Comparison of ENCODE assay signal across 7 mouse cellular contexts in genomic region chr13:95951098-95951894, GRCm38 (mm10). TPM values are rescaled to one million over a fixed set of nuclear protein-coding genes. Genes with fewer than 3 reads are reported as not detected.
DNase-seq lines count a peak whose midpoint lies in the region; ATAC-seq and TF ChIP-seq lines count a peak whose summit lies in the region.

No protein-coding gene starts in this region.

- TF ChIP-seq CTCF in midbrain, postnatal 0 days (IDR thresholded peaks at IDR 0.05) = peak; percentile 75

- DNase-seq in midbrain, postnatal 0 days (ENCODE audit: low spot score) = peak; percentile 54
- DNase-seq in adrenal gland, postnatal 14 days = peak; percentile 53
- DNase-seq in kidney, postnatal 25 days = peak; percentile 58 to 61
- DNase-seq in adipocyte (ENCODE audit: low spot score) = no peak

- no peaks in the 10 kb centered on the region for H3K36me3 ChIP-seq in midbrain, postnatal 0 days (ENCODE audit: insufficient read depth, low read length)
- H3K36me3 ChIP-seq in midbrain, embryonic 15.5 days (replicated peaks) = no peaks in the 10 kb centered on the region

- no peak overlapping the region for H3K27ac ChIP-seq in midbrain, postnatal 0 days (ENCODE audit: low read depth, low read length)
- no peak overlapping the region for H3K27ac ChIP-seq in midbrain, embryonic 15.5 days

- WGBS in midbrain, postnatal 0 days = 71% methylated on average over 7 of the region's 7 CpGs
- WGBS in midbrain, embryonic 15.5 days = 62% methylated on average over 7 of the region's 7 CpGs

- no peak for ATAC-seq in midbrain, postnatal 0 days (ENCODE audit: low FRiP score)
- no peak; the same call in 1 of the 2 replicates for ATAC-seq in midbrain, embryonic 15.5 days (replicated peaks)
- peak; percentile 55 for ATAC-seq in erythroblast, adult 5-6 weeks (replicated peaks; ENCODE audit: low FRiP score, poor library complexity, severe bottlenecking)
- ATAC-seq in megakaryocyte, adult 5-6 weeks (ENCODE audit: poor library complexity, severe bottlenecking) = peak; percentile 83

- H3K4me1 ChIP-seq in midbrain, postnatal 0 days (ENCODE audit: insufficient read depth, low read length) = no peaks in the 10 kb centered on the region; the same call in 1 of the 2 replicates
- H3K4me1 ChIP-seq in midbrain, embryonic 15.5 days = peaks cover 4% of the 10 kb centered on the region; the same call in 1 of the 2 replicates

- no peaks in the 10 kb centered on the region for H3K9me3 ChIP-seq in midbrain, postnatal 0 days (ENCODE audit: low read length)
- H3K9me3 ChIP-seq in midbrain, embryonic 15.5 days = no peaks in the 10 kb centered on the region

- H3K4me3 ChIP-seq in midbrain, postnatal 0 days (ENCODE audit: low read depth, low read length) = no peak overlapping the region
- no peak overlapping the region for H3K4me3 ChIP-seq in midbrain, embryonic 15.5 days

- no peak overlapping the region for H3K9ac ChIP-seq in midbrain, postnatal 0 days (replicated peaks; ENCODE audit: low read length, poor library complexity, severe bottlenecking)
- H3K9ac ChIP-seq in midbrain, embryonic 15.5 days = no peak overlapping the region

- no peak overlapping the region for H3K4me2 ChIP-seq in midbrain, postnatal 0 days (ENCODE audit: low read depth, low read length, poor library complexity, severe bottlenecking)
- no peak overlapping the region for H3K4me2 ChIP-seq in midbrain, embryonic 15.5 days

- no peaks in the 10 kb centered on the region for H3K27me3 ChIP-seq in midbrain, postnatal 0 days (ENCODE audit: insufficient read depth, low read length)
- no peaks in the 10 kb centered on the region for H3K27me3 ChIP-seq in midbrain, embryonic 15.5 days (replicated peaks)

RNA-seq across cellular contexts. Expression of gene Iqgap2, which starts 59.6 kb away (rescaled TPM):
- 5.4 and 5.6 TPM in 2 replicates for total RNA-seq in midbrain, postnatal 0 days (2014; rRNA removed)
- 1.8 and 2.0 TPM in 2 replicates for polyA plus RNA-seq in midbrain, postnatal 0 days (2015; fragmentation: Nextera tagmentation; extraction: Ambion mirVana)
- polyA plus RNA-seq in midbrain, embryonic 15.5 days (2015; fragmentation: Nextera tagmentation; extraction: Ambion mirVana) = 3.4 and 3.8 TPM in 2 replicates
- 107 and 111 TPM in 2 replicates for total RNA-seq in adrenal gland, postnatal 14 days (2021)
- total RNA-seq in erythroblast, adult 5-6 weeks (2015; ENCODE audit: low replicate concordance) = 16.9 and 22.2 TPM in 2 replicates
- 36.8 and 41.5 TPM in 2 replicates for total RNA-seq in erythroblast, adult 5-6 weeks (2017; ENCODE audit: low replicate concordance)
- 143 and 152 TPM in 2 replicates for total RNA-seq in megakaryocyte, adult 5-6 weeks (2015)
- total RNA-seq in megakaryocyte, adult 5-6 weeks (2017) = 223 and 240 TPM in 2 replicates

Comparison
In these comparisons a context has a peak if more than half of its experiments do, and no peak if none do; other contexts are left out.
1. ATAC-seq: peak in erythroblast, adult 5-6 weeks (single experiment) and megakaryocyte, adult 5-6 weeks (single experiment); none in midbrain, postnatal 0 days (single experiment) and midbrain, embryonic 15.5 days (single experiment).